Mouse (Mus musculus) ES-E14 (cell line): ENCODE results near the gene Eif2ak4.

Experiments used
- CHD2 ChIP-seq: IDR thresholded peaks from 2 replicates; pipeline ENCODE4 v1.6.1; 2014; ENCODE audit warnings: mild to moderate bottlenecking, low read depth, low read length, inconsistent platforms
- HCFC1 ChIP-seq: IDR thresholded peaks from 2 replicates; pipeline ENCODE4 v1.6.1; 2012; ENCODE audit warnings: low read length, inconsistent platforms, borderline replicate concordance; ENCODE audit not compliant: insufficient read depth
- MAFK ChIP-seq: IDR thresholded peaks from 2 replicates; pipeline ENCODE4 v1.6.1; 2014; ENCODE audit warnings: mild to moderate bottlenecking, low read depth, low read length, inconsistent platforms; ENCODE audit not compliant: insufficient read depth
- ZC3H11A ChIP-seq: IDR thresholded peaks from 2 replicates; pipeline ENCODE4 v1.6.1; 2012; ENCODE audit warnings: low read depth, mild to moderate bottlenecking, inconsistent platforms, low read length, borderline replicate concordance
- ZNF384 ChIP-seq: IDR thresholded peaks from 2 replicates; pipeline ENCODE4 v1.6.1; 2012; ENCODE audit warnings: low read depth, low read length, inconsistent platforms

DNA sequence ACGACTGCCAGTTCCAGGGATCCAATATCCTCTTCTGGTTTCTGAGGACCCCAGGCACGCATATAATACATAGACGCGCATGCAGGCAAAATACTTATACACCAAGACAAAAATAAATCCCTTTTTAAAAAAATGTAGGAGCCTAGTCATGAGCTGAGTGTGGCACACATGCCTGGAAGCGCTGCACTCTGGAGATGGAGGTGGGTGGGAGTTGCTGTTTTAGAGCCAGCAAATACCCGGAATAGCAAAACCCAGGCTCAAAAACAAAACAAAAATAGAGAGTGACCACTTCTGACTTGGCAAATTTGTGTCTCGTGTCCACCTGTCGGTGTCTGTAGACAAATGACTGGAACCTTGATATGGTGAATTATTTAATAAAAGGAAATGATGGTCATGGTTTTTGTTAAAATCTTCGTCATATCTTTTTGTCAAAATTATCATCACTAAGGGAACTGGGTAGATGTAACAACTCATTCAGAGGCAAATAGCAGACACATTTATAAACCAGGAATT is 96.0 kb downstream of the Eif2ak4 start:
- TF ChIP-seq ZC3H11A (no peak), MAFK (no peak), ZNF384 (no peak), HCFC1 (no peak), CHD2 (no peak)
